Mouse (Mus musculus) forebrain, embryonic 16.5 days (tissue): Measurements from ENCODE around the gene Myo3a. TPM values are rescaled to one million over a fixed set of nuclear protein-coding genes. Genes with fewer than 3 reads are reported as not detected.

Source experiments
- ATAC-seq: fragments of 200-750 bp; cut with Nextera tagmentation; 2 replicates; pipeline ENCODE4 v1.8.0; 2017; ENCODE audit warnings: mild to moderate bottlenecking, moderate library complexity
- H3K27ac ChIP-seq: fragments of 300-500 bp; sonication (generic); 2 replicates; pipeline ENCODE4 v1.5.1; 2014; ENCODE audit warnings: low read length, control low read depth
- H3K27me3 ChIP-seq: fragments of 300-500 bp; sonication (generic); replicated peaks from 2 replicates; pipeline ENCODE4 v1.6.1; 2014; ENCODE audit warnings: low read length; ENCODE audit not compliant: control insufficient read depth, insufficient read depth
- H3K36me3 ChIP-seq: fragments of 300-500 bp; sonication (generic); 2 replicates; pipeline ENCODE4 v1.6.1; 2014; ENCODE audit not compliant: control insufficient read depth, insufficient read depth
- H3K4me1 ChIP-seq: fragments of 300-500 bp; sonication (generic); replicated peaks from 2 replicates; pipeline ENCODE4 v1.6.1; 2014; ENCODE audit warnings: low read length; ENCODE audit not compliant: control insufficient read depth, insufficient read depth
- H3K4me2 ChIP-seq: fragments of 300-500 bp; sonication (generic); 2 replicates; pipeline ENCODE4 v1.6.1; 2014; ENCODE audit warnings: mild to moderate bottlenecking, low read length, control low read depth
- H3K4me3 ChIP-seq: fragments of 300-500 bp; sonication (generic); replicated peaks from 2 replicates; pipeline ENCODE4 v1.5.1; 2014; ENCODE audit warnings: mild to moderate bottlenecking, low read length, control low read depth
- H3K9ac ChIP-seq: fragments of 300-500 bp; sonication (generic); replicated peaks from 2 replicates; pipeline ENCODE4 v1.6.1; 2014; ENCODE audit warnings: low read depth, low read length, control low read depth
- H3K9me3 ChIP-seq: fragments of 300-500 bp; sonication (generic); 2 replicates; pipeline ENCODE4 v1.6.1; 2016; ENCODE audit warnings: low read length; ENCODE audit not compliant: control insufficient read depth
- WGBS: fragments of 180-500 bp; shearing (Covaris S2); extraction: QIAGEN DNeasy Blood & Tissue Kit; methylation state at CpG from one replicate; pipeline ENCODE4 v1.1.7; 2014; 5-methylcytosine and 5-hydroxymethylcytosine counted together
- polyA plus RNA-seq: library from polyadenylated mRNA; unstranded; fragments of >200 nt; fragmentation: Nextera tagmentation; extraction: Ambion mirVana; gene quantifications from 2 replicates; pipeline ENCODE4 v1.2.1, GENCODE M21; 2015

Myo3a gene
- polyA plus RNA-seq, 1 experiment from 2014 or later, result 0.22 TPM

- no peak overlapping the region for H3K4me3 ChIP-seq
- H3K9ac ChIP-seq, result no peak overlapping the region
- H3K36me3 ChIP-seq, result no peaks in the 10 kb centered on the region
- WGBS, result 10% methylated on average over 9 of the region's 9 CpGs
- no peaks in the 10 kb centered on the region for H3K9me3 ChIP-seq
- ATAC-seq, result no peak
- H3K4me1 ChIP-seq, result peaks cover 36% of the 10 kb centered on the region
- H3K27me3 ChIP-seq, result peaks cover 15% of the 10 kb centered on the region
- no peak overlapping the region for H3K4me2 ChIP-seq
- no peak overlapping the region for H3K27ac ChIP-seq
Measured at GRCm38 (mm10) chr2:22617951-22618350, 390.6 kb downstream of the Myo3a start.

- WGBS, result 2% methylated on average over 12 of the region's 12 CpGs
- H3K27me3 ChIP-seq, result peaks cover 20% of the 10 kb centered on the region
- H3K4me3 ChIP-seq, result peak overlapping the region; percentile 29
- no peaks in the 10 kb centered on the region for H3K9me3 ChIP-seq
- peak overlapping the region; percentile 48 for H3K9ac ChIP-seq
- H3K4me2 ChIP-seq, result peak overlapping the region; percentile 62
- H3K36me3 ChIP-seq, result no peaks in the 10 kb centered on the region
- no peak for ATAC-seq
- H3K4me1 ChIP-seq, result peaks cover 48% of the 10 kb centered on the region
- H3K27ac ChIP-seq, result peak overlapping the region; percentile 97
Measured at GRCm38 (mm10) chr2:22619416-22619815, 392.1 kb downstream of the Myo3a start.

DNA sequence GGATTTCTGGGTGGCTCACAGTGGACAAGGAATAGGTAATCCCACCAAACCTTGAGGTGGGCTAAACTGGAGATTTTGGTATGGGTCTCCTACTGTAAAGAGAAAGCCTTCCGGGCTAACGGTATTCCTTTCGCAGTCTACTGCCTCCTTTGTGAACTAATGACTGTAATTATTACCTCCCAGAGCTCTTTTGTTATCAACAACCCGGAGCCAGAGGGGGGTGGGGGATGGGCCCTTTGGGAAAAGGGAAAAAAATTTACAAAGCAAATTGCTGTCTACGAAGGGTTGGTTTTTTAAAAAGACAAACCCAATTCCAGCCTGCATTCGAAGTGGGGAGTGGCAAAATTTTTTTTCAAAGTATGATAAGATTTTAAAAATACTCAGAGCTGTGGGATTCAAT, 392.7 kb downstream of the Myo3a start:
- peak overlapping the region; percentile 29 for H3K4me3 ChIP-seq
- H3K4me2 ChIP-seq, result peak overlapping the region; percentile 62
- H3K27ac ChIP-seq, result peak overlapping the region; percentile 97
- peak; percentile 45 for ATAC-seq
- no peaks in the 10 kb centered on the region for H3K36me3 ChIP-seq
- no peaks in the 10 kb centered on the region for H3K9me3 ChIP-seq
- WGBS, result 0% methylated on average over 6 of the region's 6 CpGs
- peak overlapping the region; percentile 48 for H3K9ac ChIP-seq
- H3K4me1 ChIP-seq, result peaks cover 50% of the 10 kb centered on the region
- H3K27me3 ChIP-seq, result peaks cover 22% of the 10 kb centered on the region

DNA sequence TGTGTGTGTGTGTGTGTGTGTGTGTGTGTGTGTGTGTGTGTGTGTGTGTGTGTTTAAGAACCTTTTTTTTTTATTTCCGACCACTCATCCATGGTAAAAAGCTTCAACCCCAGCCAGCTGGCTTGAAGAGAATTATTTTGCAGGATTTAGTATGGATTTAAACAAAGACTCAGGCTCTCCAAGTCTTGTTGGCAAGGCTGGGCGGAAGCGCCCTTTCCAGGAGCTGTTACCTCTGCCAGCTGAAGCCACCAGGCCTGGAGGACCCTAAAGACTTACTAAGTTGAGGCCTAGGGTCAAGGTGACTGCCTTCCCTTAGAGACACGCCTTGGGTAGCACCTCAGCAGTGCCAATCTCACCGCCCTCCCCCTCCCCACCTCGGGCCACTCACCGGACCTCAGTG, 393.2 kb downstream of the Myo3a start:
- Histone ChIP-seq H3K9me3 (no peaks in the 10 kb centered on the region), H3K4me1 (peaks cover 50% of the 10 kb centered on the region), H3K27ac (peak overlapping the region; percentile 97), H3K4me2 (peak overlapping the region; percentile 62), H3K4me3 (peak overlapping the region; percentile 50), H3K36me3 (no peaks in the 10 kb centered on the region), H3K9ac (peak overlapping the region; percentile 79), H3K27me3 (peaks cover 22% of the 10 kb centered on the region)
- ATAC-seq, result peak; percentile 16
- 3% methylated on average over 7 of the region's 7 CpGs for WGBS

GRCm38 (mm10) chr2:22620978-22621827, 393.9 kb downstream of the Myo3a start:
- Histone ChIP-seq H3K4me1 (peaks cover 50% of the 10 kb centered on the region), H3K4me2 (peak overlapping the region; percentile 62), H3K9ac (peak overlapping the region; percentile 79), H3K4me3 (peak overlapping the region; percentile 50), H3K27me3 (peaks cover 22% of the 10 kb centered on the region), H3K27ac (peak overlapping the region; percentile 97), H3K9me3 (no peaks in the 10 kb centered on the region), H3K36me3 (no peaks in the 10 kb centered on the region)
- ATAC-seq, result peak; percentile 29
- 6% methylated on average over 20 of the region's 20 CpGs for WGBS

GRCm38 (mm10) chr2:22621828-22622731, 394.8 kb downstream of the Myo3a start, which contains the start of gene Gad2:
Gene Gad2, plus strand, starts transcription at chr2:22622205.
- Histone ChIP-seq H3K4me2 (peak within 1 kb of the TSS; percentile 62), H3K27ac (peak within 1 kb of the TSS; percentile 97), H3K9me3 (no peaks in the 10 kb centered on the region), H3K9ac (peak within 1 kb of the TSS; percentile 79), H3K36me3 (no peaks in the 10 kb centered on the region), H3K4me3 (peak within 1 kb of the TSS; percentile 50), H3K4me1 (peaks cover 50% of the 10 kb centered on the region), H3K27me3 (peaks cover 21% of the 10 kb centered on the region)
- under 1% methylated on average over 54 of the region's 55 CpGs for WGBS
- peak; percentile 61 for ATAC-seq

GRCm38 (mm10) chr2:22623111-22624070, 396.1 kb downstream of the Myo3a start:
- peaks cover 27% of the 10 kb centered on the region for H3K27me3 ChIP-seq
- H3K4me1 ChIP-seq, result peaks cover 47% of the 10 kb centered on the region
- no peak for ATAC-seq
- under 1% methylated on average over 60 of the region's 60 CpGs for WGBS
- peak overlapping the region; percentile 50 for H3K4me3 ChIP-seq
- H3K9ac ChIP-seq, result peak overlapping the region; percentile 79
- H3K9me3 ChIP-seq, result no peaks in the 10 kb centered on the region
- peak overlapping the region; percentile 97 for H3K27ac ChIP-seq
- H3K36me3 ChIP-seq, result no peaks in the 10 kb centered on the region
- H3K4me2 ChIP-seq, result peak overlapping the region; percentile 62

DNA sequence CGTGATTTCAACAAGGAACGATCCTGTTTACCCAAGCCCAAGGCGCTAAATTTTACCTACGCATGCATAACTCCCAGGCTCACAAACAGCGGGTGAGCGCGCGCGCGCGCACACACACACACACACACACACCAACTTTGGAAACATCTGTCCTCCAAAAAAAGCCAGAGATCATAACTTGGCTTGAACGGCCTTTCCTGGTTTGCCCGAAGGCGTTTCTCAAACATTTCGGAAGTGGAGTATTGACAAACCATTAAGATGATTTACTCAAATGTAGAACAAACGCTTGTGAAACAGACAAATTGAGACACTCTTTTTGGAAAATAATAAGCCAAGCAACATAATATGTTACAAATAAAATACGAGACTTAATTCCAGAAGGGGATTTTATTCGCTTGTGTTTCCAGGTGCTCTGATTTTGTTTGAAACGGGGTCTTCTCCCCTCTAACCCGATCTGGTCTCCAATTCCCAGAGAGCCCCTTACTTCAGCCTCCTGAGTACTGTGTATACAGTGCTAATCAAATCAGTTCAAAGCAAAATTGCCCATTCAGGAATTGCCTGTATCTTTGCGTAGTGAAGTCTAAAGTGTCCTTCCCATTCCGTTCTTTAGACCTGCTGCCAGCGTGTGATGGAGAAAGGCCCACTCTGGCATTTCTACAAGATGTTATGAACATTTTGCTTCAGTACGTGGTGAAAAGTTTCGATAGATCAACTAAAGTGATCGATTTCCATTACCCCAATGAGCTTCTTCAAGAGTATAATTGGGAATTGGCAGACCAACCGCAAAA, 397.1 kb downstream of the Myo3a start:
- H3K27ac ChIP-seq, result peak overlapping the region; percentile 97
- H3K36me3 ChIP-seq, result no peaks in the 10 kb centered on the region
- ATAC-seq, result no peak
- peak overlapping the region; percentile 79 for H3K9ac ChIP-seq
- H3K4me3 ChIP-seq, result peak overlapping the region; percentile 50
- H3K4me2 ChIP-seq, result peak overlapping the region; percentile 62
- no peaks in the 10 kb centered on the region for H3K9me3 ChIP-seq
- 3% methylated on average over 27 of the region's 27 CpGs for WGBS
- peaks cover 23% of the 10 kb centered on the region for H3K27me3 ChIP-seq
- peaks cover 44% of the 10 kb centered on the region for H3K4me1 ChIP-seq
